Mouse (Mus musculus): ENCODE measurements around the gene Tdo2.

Tdo2 gene

DNA sequence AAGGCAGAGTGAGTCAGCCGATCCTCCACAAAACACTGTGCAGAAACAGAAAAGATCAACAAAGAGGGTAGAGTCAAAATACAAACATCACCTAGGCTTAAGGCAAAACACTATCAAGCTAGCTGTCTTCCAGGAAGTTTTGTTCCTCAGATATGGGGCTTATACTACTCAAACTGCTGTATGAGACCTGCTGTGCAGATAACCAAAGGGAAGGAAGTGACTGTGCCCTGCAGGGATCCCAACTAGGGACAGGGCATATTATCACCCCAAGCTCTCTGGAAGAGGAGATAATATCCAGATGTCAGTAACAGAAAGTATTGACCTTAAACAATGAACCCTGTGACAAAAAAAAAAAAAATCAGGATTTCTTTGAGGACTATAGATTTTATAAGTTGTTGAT lies 27.0 kb downstream of the Tdo2 start:
- ChIA-PET CTCF (no interaction called here), POLR2A (no interaction called here)

DNA sequence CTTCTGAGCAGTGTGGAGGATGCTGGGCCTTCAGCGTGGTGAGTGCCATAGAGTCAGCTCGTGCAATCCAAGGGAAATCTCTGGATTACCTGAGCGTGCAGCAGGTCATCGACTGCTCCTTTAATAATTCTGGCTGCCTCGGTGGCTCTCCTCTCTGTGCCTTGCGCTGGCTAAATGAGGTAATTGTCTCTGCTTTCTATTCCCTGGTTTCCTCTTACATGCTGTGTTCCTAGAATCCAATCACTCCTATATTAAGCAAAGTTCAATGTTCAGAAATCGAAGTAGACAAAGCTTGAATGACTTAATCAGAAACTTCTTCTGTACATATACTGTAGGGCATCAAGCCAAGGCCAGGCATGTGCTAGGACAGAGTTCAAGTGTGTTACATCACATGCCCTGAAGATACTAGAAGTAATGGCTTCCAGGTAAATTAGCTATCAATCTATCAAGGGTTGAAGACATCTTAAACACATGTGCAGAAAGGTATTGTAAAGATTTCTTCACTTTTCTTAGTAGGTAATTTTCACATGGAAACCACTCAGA lies 31.1 kb downstream of the Tdo2 start:
- ChIA-PET CTCF (no interaction called here), POLR2A (no interaction called here)

DNA sequence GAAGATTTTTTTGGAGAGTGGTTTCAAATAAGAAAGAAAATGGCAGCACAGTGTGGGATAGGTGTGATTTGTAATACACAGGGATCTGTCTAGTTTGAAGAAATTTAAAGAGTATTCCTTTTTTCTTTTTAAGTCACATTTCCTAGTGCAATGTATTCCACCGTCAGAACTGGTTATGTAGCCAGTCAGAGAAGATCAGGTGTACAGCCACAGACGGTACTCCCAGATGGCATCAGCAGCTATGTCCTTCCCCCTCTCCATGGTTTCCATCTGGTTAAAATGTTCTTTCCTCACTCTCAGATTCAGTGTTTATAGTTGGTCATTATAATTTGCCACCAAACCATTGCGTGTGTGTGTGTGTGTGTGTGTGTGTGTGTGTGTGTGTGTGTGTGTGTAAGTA lies 32.9 kb downstream of the Tdo2 start:
- ChIA-PET CTCF (no interaction called here), POLR2A (no interaction called here)

DNA sequence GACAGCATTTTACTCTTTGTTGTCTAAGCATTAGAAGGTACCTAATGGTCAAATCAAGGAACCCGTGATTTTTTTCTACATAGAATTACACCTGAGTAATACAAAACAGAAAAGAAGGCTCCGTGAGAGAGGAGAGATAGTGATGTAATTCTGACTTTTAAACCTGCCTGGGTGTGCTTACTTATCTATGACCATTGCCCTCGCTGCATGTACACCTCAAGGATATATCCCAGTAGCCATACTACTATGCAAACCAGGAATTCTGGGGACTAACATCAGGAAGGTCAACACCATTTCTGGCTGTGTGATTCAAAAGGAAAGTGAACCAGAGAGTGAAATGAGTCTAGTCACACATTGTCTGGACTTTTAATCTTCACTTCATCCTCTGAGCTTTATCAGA lies 33.7 kb downstream of the Tdo2 start:
- ChIA-PET POLR2A (no interaction called here), CTCF (interaction anchor here in 1 of 4 experiments (0.6 kb wide), 1 partner anchor 28 kb away, joined by 3 read pairs; no protein-coding TSS in a partner anchor)

DNA sequence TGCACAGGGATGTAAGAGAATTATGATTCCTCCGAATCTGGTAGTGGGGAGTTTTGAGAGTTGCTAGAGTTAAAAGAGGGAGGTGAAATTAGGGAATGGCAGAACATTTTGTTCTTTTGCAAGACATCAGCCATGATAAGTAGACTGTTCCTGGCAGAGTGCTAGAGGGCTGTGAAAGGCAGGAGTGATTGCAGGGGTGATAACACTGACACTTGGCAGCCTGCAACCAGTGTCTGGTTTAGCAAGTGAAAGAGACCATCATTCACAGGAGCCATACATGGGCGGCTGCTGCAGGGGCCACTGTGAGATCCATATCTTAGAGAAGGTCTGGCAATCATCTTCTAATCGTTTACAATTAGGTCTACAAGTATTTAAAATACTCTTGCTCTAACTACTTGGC lies 37.1 kb downstream of the Tdo2 start:
- POLR2A ChIA-PET: no interaction called here
- CTCF ChIA-PET: no interaction called here

DNA sequence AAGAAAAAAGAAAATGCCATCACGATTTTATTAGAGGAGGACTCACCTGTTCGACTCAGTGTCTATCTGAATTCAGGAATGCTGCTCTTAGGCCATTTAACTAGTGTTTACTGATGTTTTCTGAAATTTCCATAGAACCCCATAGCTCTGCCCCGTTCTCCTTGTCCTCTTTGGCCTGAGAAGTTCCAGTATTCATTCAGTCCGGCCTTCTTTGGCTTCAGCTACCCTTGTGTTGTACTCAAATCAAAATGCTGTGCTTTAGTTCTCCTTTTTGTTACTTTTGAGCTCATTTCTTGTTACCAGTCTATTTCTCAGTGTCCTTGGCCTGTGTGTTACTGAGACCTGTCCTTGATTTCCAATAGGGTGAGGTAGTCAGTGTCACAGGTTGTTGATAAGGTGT lies 42.7 kb downstream of the Tdo2 start:
- ChIA-PET CTCF (interaction anchor here in 3 of 4 experiments (0.5 to 1.4 kb wide), 6 partner anchors 10 to 894 kb away, joined by 3 to 10 read pairs (median 4); no protein-coding TSS in a partner anchor), POLR2A (interaction anchor here in 1 of 4 experiments (1.7 kb wide), 1 partner anchor 18 kb away, joined by 6 read pairs; no protein-coding TSS in a partner anchor)

DNA sequence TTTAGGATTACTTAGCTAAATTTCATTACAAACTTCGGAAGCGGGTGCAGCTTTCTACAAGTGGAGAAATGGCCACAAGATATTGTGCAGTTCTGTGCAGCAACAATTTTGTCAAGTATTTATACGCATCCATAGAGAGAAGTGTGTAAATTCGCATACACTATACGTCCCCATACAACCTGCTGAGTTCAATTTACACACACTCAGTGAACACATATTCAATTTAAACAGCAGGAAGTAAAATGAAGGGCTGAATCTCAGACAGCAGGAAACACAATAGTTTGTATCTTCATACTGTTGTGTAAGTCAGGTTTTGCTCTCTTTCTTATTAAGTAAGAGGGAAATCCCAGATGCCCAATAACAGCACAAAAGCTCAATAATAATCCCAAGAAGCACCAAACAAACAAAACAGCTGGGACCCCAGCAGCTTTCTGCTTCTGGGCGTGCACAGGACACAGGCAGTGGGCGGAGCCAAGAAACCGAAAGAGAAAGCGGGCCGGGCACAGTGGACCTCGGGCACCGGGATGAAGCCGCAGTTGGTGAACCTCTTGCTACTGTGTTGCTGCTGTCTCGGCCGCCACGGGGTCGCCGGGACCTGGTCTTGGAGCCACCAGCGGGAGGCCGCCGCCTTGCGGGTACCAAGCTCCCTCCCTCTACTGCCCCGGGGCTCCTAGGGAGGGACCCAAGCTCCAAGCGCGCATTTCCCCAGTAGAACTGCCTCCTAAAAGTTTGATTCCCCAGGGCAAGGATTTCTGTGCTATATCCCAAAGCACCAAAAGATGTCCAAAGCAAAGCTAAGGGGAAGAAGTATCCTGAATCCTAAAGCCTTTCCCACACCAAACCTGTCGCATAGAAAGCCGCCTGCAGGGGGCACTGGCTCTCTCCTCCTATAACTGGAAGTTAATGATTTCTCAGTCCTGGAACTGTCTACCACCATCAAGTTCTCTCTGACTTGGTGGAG lies 43.6 kb downstream of the Tdo2 start, which contains the start of gene Ctso:
Gene Ctso (plus strand): TSS at position 461 of the 961 bp plus-strand sequence.
- ChIA-PET POLR2A (interaction anchor here in 1 of 4 experiments (1.7 kb wide), 1 partner anchor 17 kb away, joined by 6 read pairs; no protein-coding TSS in a partner anchor), CTCF (interaction anchor here in 3 of 4 experiments (0.5 to 1.4 kb wide), 6 partner anchors 9 to 463 kb away, joined by 3 to 10 read pairs (median 3); no protein-coding TSS in a partner anchor)

DNA sequence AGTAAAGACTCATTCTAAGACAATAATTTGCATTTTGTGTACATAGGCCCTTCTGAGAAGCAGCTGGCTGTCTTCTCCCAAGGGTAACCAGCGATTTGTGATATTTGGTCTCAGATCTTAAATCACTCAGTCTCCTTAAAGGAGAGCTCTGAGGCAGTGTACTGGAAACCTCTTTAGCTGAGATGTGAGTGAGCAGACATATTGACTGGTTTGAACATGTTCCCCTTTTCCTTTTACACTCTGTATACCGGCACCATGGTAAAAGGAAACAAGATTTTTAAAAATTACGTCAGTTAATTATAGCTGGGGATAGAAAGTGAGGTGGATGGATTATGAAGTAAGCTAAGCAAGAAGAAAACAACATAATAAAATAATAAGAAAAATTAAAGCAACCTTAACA lies 44.3 kb downstream of the Tdo2 start:
- POLR2A ChIA-PET: no interaction called here
- CTCF ChIA-PET: interaction anchor here in 2 of 4 experiments (0.7 to 1.4 kb wide), 3 partner anchors 8 to 462 kb away, joined by 3 to 10 read pairs (median 3); no protein-coding TSS in a partner anchor

DNA sequence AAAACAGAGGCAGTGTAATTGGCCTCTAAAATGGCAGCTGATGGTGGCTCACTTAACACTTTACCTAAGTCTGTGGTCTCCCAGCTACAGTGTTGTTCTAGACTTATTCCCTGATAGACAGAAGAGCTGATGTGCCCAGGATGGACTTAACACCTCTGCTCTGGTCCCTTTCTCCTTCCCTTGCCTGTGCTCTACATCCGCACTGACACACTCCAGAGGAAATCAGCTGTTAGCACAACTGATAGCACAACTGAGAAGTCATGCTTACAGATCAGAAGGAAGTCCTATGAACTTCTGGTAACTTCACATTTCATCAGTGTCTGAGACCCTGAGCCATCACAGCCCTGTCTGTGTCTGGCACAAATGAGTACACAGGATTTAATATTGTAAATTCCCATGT lies 46.9 kb downstream of the Tdo2 start:
- POLR2A ChIA-PET: no interaction called here
- CTCF ChIA-PET: interaction anchor here in 1 of 4 experiments (0.6 kb wide), 1 partner anchor 892 kb away, joined by 4 read pairs; no protein-coding TSS in a partner anchor

DNA sequence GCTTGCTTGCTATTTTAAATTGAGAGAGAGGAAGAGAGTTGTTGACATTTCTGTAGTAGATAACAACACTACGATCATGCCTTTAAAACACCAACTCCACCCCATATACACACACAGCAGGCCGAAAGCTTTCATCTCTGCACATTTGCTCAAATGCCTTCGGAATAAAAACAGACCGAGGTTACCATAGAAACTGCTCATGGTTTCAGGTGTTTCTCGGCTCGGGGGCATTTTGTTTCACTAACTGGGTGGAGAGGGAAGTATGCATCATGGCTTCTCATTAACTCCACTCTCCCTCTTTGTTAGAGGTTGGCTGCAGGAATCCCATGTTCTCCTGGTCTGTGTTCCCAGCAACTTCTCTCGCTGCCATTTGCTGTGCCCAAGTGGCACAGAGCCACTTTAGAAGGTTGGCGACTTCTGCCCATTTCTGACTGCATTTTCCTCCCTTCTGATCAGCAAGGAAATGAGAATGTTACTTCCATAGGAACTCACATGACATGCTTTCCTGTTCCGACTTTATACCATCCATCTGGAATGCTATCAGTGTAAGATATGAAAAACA lies 49.2 kb downstream of the Tdo2 start:
- CTCF ChIA-PET: no interaction called here
- POLR2A ChIA-PET: no interaction called here

DNA sequence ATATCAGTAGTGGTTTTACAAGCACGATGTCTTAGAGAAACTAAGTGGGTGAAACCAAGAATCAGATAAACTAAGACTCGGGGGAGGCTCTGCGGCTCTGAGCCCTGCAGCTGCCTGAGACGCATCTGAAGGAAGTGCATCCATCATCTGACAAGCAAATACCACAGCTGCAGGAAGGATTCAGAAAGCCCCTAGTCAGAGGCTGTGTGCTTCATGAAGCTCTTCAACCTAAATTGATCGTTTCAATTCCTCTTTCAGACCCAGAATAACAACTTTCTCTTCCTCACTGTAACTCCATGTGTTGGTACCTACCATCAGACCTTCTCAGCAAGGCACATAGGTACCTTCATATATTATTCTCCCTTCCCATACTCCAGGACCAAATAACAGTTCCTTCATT lies 50.1 kb downstream of the Tdo2 start:
- POLR2A ChIA-PET: no interaction called here
- CTCF ChIA-PET: no interaction called here

DNA sequence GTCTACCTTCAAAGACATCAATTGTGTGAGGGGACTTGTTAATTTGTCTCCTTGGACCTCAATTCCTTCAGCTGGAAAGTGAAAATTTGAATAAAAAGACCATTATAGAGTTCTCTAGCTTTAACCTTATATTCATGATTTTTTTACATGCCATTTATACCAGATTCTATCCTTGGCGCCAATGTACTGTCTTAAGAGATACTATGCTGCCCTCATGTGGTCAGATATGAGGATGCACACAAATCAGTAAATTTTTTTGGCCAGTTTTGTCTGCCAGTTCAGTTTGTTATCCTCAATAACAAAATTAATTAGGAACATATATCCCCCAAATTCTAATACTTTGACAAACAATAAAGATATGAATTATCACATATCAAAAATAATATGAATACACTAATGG lies 51.1 kb downstream of the Tdo2 start:
- CTCF ChIA-PET: no interaction called here
- POLR2A ChIA-PET: no interaction called here

DNA sequence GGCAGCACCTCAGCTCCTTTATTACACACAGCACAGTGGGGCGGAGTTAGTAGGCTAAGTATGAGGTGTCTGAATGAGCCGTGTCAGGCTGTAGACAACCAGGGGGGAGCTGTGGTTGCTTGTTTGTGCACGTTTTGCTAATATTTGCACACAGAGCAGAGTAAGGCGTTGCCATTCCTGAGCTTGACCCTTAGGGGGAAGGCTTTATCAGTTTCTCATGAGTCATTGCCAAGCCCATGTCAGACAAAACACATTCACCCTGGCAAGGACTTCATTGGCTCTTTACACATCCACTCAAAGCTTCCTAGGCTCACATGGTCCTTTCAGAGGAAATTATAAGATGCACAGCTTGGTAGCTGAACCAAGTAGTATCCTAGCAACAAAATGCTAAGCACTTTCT lies 53.1 kb downstream of the Tdo2 start:
- ChIA-PET POLR2A (no interaction called here), CTCF (interaction anchor here in 1 of 4 experiments (2.5 kb wide), 1 partner anchor 10 kb away, joined by 10 read pairs; the partner anchor contains the start of gene Ctso)

DNA sequence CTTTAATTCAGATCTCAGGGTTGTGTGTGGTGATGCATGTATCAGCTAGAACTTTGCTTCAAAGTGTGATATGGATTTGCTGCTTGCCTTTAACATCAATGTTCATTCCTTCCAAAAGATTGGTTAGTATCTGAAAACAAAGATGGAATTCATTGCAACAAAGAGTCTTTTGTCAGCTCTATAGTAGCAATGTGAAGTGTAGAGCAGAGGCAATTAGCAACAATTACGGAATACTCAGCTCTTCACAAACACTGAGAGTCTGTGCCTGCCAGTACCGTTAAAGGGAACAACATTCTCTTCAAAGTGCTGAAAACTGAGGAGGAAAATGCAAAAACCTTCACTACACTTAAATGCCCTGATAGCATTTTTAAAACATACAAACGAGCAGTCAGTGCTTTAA lies 56.3 kb downstream of the Tdo2 start:
- POLR2A ChIA-PET: interaction anchor here in 2 of 4 experiments (0.5 to 0.7 kb wide), 2 partner anchors 399 to 869 kb away, joined by 3 read pairs; no protein-coding TSS in a partner anchor
- CTCF ChIA-PET: no interaction called here

DNA sequence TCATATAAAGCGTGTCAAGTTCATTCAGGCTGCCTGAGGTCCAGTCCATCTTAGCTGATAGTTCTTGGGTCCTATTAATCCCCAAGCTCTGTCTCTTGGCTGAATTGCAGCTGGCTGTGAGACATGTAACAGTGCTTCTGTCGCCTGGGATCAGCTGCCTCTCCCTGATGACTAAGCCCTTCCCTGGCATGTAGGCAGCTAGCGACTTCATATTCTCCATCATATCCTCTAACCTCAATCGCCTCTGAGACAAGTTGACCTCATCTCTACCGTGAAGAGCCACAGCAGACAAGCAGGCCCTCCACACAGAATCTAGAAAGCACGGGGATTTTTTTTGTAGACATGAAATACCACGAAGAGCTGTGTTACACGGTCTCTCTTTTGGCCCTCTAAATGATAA lies 57.8 kb downstream of the Tdo2 start:
- ChIA-PET CTCF (interaction anchor here in 1 of 4 experiments (0.7 kb wide), 1 partner anchor 562 kb away, joined by 3 read pairs; no protein-coding TSS in a partner anchor), POLR2A (no interaction called here)

DNA sequence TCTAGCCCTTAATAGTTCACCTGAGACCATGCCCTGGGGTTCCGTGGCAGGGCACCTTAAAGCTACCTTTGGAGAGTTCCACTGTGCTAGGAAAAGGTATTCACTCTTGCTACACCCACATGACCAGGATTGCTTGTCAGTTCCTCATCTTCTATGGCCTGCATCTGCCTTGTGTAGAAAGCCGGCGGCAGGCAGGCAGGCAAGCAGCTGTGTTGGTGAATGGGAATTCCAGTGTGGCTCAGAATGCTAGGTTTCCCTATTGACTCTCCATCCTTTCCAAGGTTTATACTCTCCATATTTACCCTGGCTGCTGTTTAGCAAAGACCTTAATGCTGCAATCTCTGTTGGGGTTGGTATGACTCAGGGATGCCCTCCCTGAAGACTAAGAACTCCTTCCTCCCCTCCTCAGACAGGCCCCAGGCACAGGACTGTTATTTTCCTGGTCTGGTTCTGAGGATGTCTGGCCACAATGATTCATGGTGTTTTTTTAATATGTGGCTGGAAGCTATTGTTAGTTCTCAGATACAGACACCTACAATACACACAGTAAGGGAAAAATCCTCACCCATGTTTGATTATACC lies 58.6 kb downstream of the Tdo2 start:
- ChIA-PET CTCF (no interaction called here), POLR2A (no interaction called here)

DNA sequence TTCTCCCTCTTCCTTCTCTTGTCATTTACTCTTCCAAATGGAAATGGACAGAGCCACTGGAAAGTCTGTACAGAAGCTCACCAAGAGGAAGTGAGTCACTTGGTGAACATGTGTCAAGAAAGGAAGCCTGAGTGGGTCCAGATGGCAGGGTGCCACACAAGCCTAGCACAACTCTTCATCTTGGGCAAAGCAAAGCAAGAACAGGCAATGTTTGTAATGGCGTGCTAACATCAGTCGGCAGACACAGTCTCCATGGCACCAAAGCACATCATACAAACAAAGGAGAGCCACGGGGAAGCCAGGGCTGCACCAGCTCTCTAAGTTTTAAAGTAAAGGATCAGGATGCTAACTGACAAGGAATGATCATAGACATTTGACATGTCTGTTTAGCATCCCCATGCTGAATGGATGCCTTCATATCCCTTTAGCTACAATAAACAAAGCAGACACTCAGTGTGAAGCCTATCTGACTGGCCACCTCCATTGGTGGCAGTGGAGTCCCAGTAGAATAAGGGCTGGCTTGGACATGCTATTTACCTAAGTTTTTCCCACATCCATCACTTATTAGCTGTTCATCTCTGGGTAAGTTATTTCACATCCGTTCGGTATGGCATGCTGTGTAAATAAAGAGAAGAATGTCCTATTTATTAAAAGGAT lies 59.8 kb downstream of the Tdo2 start:
- POLR2A ChIA-PET: interaction anchor here in 1 of 4 experiments (1.6 kb wide), 1 partner anchor 17 kb away, joined by 6 read pairs; no protein-coding TSS in a partner anchor
- CTCF ChIA-PET: no interaction called here

DNA sequence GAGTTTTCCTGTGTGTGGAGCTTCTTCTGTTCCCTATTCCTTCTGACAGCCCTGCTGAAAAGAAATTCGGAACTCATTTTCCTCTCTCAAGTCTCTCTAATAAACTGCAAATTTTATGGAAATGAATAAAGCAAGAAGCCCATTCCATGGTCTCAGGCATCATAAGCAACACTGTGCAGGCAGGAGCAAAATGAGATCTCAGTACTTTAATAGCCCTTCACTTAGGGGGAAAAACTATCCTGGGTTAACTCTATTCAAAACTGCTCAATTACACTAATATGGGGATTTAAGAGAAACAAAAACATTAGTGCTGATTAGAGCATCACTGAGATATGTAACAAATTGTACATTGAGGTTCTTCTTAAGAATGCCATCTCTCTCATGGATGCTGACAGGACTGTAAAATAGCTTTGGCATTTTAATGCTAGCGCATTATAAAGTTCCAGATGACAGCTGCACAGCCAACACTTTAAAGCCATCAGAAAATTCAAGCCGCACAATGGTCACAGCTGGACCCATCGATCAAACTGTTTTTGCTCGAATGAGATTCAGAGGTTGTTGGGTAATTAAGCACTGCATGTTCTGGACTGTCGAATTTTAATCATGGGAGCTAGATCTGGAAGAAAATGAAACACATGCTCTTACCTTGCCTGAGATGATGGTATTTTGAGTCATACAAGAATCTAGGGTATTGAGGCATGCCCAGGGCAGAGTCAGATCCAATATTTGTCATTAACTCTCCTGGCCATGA lies 65.5 kb downstream of the Tdo2 start:
- ChIA-PET CTCF (no interaction called here), POLR2A (no interaction called here)

All from embryonic stem cell, embryonic (primary cell).